Mouse (Mus musculus) CH12.LX (cell line): Measurements from ENCODE around the gene Vti1a. TPM values are rescaled to one million over a fixed set of nuclear protein-coding genes. Genes with fewer than 3 reads are reported as not detected.

Source experiments
- DNase-seq: peaks from one replicate; pipeline ENCODE4 v3.0.0-alpha.2; 2013; ENCODE audit errors: extremely low read depth
- H3K27ac ChIP-seq: 2 replicates; pipeline ENCODE4 v1.5.1; 2012; ENCODE audit warnings: low read depth, mild to moderate bottlenecking, control low read depth, moderate library complexity; ENCODE audit not compliant: insufficient read depth
- H3K27me3 ChIP-seq: replicated peaks from 2 replicates; pipeline ENCODE3; 2012; ENCODE audit warnings: inconsistent platforms
- H3K36me3 ChIP-seq, 2 experiments: replicated peaks in 1 of 2; 2 replicates each; pipeline versions ENCODE3 to v1.6.1; 2012; ENCODE audit warnings: inconsistent platforms in 1 of 2, low read length in 1 of 2, mild to moderate bottlenecking in 1 of 2, mixed read lengths in 1 of 2, moderate library complexity in 1 of 2; ENCODE audit not compliant: control insufficient read depth in 1 of 2, insufficient read depth in 1 of 2
- H3K4me1 ChIP-seq, 2 experiments: 2 replicates each; pipeline ENCODE4 v1.6.1; 2012; ENCODE audit warnings: inconsistent platforms in 1 of 2, moderate library complexity in 1 of 2; ENCODE audit not compliant: insufficient read depth in 2 of 2, control insufficient read depth in 1 of 2
- H3K4me2 ChIP-seq: 2 replicates; pipeline ENCODE4 v1.6.1; 2012; ENCODE audit warnings: low read depth, mild to moderate bottlenecking, control low read depth; ENCODE audit not compliant: poor library complexity, insufficient read depth, severe bottlenecking
- H3K4me3 ChIP-seq, 3 experiments: fragments of 150-350 bp in 1 of 3; sonication (generic) in 1 of 3; replicated peaks in 1 of 3; 2 replicates each; pipeline versions ENCODE3 to v1.5.1; 2011 to 2012; ENCODE audit warnings: low read depth in 2 of 3, low read length in 2 of 3, mild to moderate bottlenecking in 2 of 3, moderate library complexity in 2 of 3, control low read depth in 1 of 3, improper control_type of control experiment in 1 of 3, inconsistent platforms in 1 of 3, mixed read lengths in 1 of 3; ENCODE audit not compliant: poor library complexity in 1 of 3
- H3K79me2 ChIP-seq: replicated peaks from 2 replicates; pipeline ENCODE4 v1.6.1; 2012; ENCODE audit warnings: mild to moderate bottlenecking, moderate library complexity; ENCODE audit not compliant: control insufficient read depth, poor library complexity, insufficient read depth, severe bottlenecking; ENCODE audit errors: extremely low read depth
- H3K9ac ChIP-seq: 2 replicates; pipeline ENCODE4 v1.6.1; 2012; ENCODE audit warnings: low read depth, mild to moderate bottlenecking, control low read depth, moderate library complexity; ENCODE audit not compliant: insufficient read depth
- H3K9me3 ChIP-seq: replicated peaks from 2 replicates; pipeline ENCODE3; 2012; ENCODE audit warnings: low read length, inconsistent platforms, mixed read lengths
- CTCF ChIP-seq, 2 experiments: IDR thresholded peaks in 1 of 2; conservative IDR thresholded peaks in 1 of 2; 2 replicates each; pipeline ENCODE4 v1.5.1; 2011 to 2012; ENCODE audit warnings: low read depth in 2 of 2, low read length in 2 of 2, improper control_type of control experiment in 1 of 2, inconsistent platforms in 1 of 2, mild to moderate bottlenecking in 1 of 2, moderate library complexity in 1 of 2
- EP300 ChIP-seq: IDR thresholded peaks from 2 replicates; pipeline ENCODE4 v1.6.1; 2011; ENCODE audit warnings: low read length, improper control_type of control experiment
- GABPA ChIP-seq: IDR thresholded peaks from 2 replicates; pipeline ENCODE4 v1.6.1; 2012; ENCODE audit warnings: low read depth, low read length, improper control_type of control experiment, inconsistent platforms; ENCODE audit not compliant: insufficient replicate concordance
- JUND ChIP-seq: conservative IDR thresholded peaks from 2 replicates; pipeline ENCODE4 v1.6.1; 2011; ENCODE audit warnings: low read depth, low read length, improper control_type of control experiment
- MAZ ChIP-seq: IDR thresholded peaks from 2 replicates; pipeline ENCODE4 v1.6.1; 2012; ENCODE audit warnings: low read depth, mild to moderate bottlenecking, inconsistent platforms, low read length, improper control_type of control experiment, moderate library complexity
- MEF2A ChIP-seq: IDR thresholded peaks from 2 replicates; pipeline ENCODE4 v1.6.1; 2014; ENCODE audit warnings: low read depth, mild to moderate bottlenecking, inconsistent platforms, low read length, improper control_type of control experiment, borderline replicate concordance
- MYC ChIP-seq: IDR thresholded peaks from 2 replicates; pipeline ENCODE4 v1.6.1; 2011; ENCODE audit warnings: low read depth, mild to moderate bottlenecking, improper control_type of control experiment, low read length
- NRF1 ChIP-seq: IDR thresholded peaks from 2 replicates; pipeline ENCODE4 v1.6.1; 2014; ENCODE audit warnings: low read depth, mild to moderate bottlenecking, inconsistent platforms, low read length, improper control_type of control experiment, moderate library complexity
- RCOR1 ChIP-seq: conservative IDR thresholded peaks from 2 replicates; pipeline ENCODE4 v1.6.1; 2012; ENCODE audit warnings: low read depth, mild to moderate bottlenecking, inconsistent platforms, low read length, improper control_type of control experiment
- SIN3A ChIP-seq: IDR thresholded peaks from 2 replicates; pipeline ENCODE4 v1.6.1; 2012; ENCODE audit warnings: low read length, improper control_type of control experiment, inconsistent platforms
- SMC3 ChIP-seq: IDR thresholded peaks from 2 replicates; pipeline ENCODE4 v1.6.1; 2011; ENCODE audit warnings: low read depth, low read length, improper control_type of control experiment
- UBTF ChIP-seq: IDR thresholded peaks from 2 replicates; pipeline ENCODE4 v1.6.1; 2012; ENCODE audit warnings: low read depth, mild to moderate bottlenecking, inconsistent platforms, low read length, improper control_type of control experiment, moderate library complexity
- ZC3H11A ChIP-seq: IDR thresholded peaks from 2 replicates; pipeline ENCODE4 v1.6.1; 2012; ENCODE audit warnings: low read depth, mild to moderate bottlenecking, inconsistent platforms, low read length, improper control_type of control experiment
- ZMIZ1 ChIP-seq: IDR thresholded peaks from 2 replicates; pipeline ENCODE4 v1.6.1; 2012; ENCODE audit warnings: low read depth, mild to moderate bottlenecking, inconsistent platforms, low read length, improper control_type of control experiment
- ZNF384 ChIP-seq: IDR thresholded peaks from 2 replicates; pipeline ENCODE4 v1.6.1; 2012; ENCODE audit warnings: low read depth, low read length, improper control_type of control experiment, inconsistent platforms
- dilution Hi-C: fragments of 300-500 bp; cut with MboI; formaldehyde crosslinking; loops from 2 replicates; pipeline ENCODE4 v1.14.3; 2020; ENCODE audit warnings: low sequenced_read_pairs; ENCODE audit not compliant: extremely low pct_unique_long_range_greater_than_20kb, extremely low pct_ligation_motif_present
- in situ Hi-C: fragments of 300-500 bp; cut with MboI; formaldehyde crosslinking; loops from 3 replicates; pipeline ENCODE4 v1.14.3; 2019; ENCODE audit warnings: low sequenced_read_pairs, low pct_ligation_motif_present, low pct_unique_long_range_greater_than_20kb, mixed read lengths
- polyA plus RNA-seq: library from polyadenylated mRNA; unstranded; fragments of >175 nt; gene quantifications from 2 replicates; pipeline ENCODE4 v1.2.1, GENCODE M21; 2012; ENCODE audit warnings: low read depth; ENCODE audit not compliant: insufficient read length
- total RNA-seq, 2 experiments: library from RNA; depleted of rRNA; stranded (reverse); fragments of 300-350 nt in 1 of 2; fragments of >200 nt in 1 of 2; gene quantifications; 2 replicates each; pipeline ENCODE4 v1.2.3; 2012 to 2014

The Vti1a gene
- total and polyA plus RNA-seq, 3 experiments, result 22.3 to 27.6 (median 23.5) TPM

DNA sequence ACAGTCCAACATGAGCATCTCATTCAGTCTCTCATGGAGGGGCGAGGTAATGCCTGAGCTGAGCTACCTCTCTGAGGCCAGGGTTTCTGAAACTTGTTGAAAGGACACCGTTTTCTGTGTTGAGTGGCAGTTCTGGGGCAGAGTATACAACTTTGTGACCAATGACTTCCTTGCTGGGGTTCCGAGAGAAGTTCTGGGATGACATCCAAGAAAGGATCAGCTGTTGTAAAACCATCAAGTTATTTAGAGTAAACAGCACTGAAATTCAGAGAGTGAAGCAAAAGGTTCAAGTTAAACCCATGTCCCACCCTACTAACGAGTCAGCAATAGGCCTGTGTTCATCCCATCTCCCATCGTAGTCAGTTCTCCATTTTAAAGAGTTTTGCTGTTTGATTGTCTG, 164.4 kb downstream of the Vti1a start:
- Histone ChIP-seq H3K9ac (no peak overlapping the region), H3K27me3 (no peaks in the 10 kb centered on the region), H3K4me2 (no peak overlapping the region), H3K79me2 (no peaks in the 10 kb centered on the region), H3K4me3 (no peak overlapping the region), H3K4me1 (no peaks in the 10 kb centered on the region), H3K9me3 (no peaks in the 10 kb centered on the region), H3K27ac (no peak overlapping the region), H3K36me3 (peaks cover 0 to 14% of the 10 kb centered on the region in 2 experiments)
- DNase-seq, result no peak
- in situ Hi-C loops (no loop called here), dilution Hi-C loops (no loop called here)
- TF ChIP-seq ZMIZ1 (no peak), NRF1 (no peak), SIN3A (no peak), ZC3H11A (no peak), EP300 (no peak), GABPA (no peak), CTCF (conservative IDR thresholded peaks at IDR 0.05 in 1 of 2, IDR thresholded peaks at IDR 0.05 in 1 of 2; ENCODE audit: low read depth in 2 of 2, low read length in 2 of 2) (no peak)

DNA sequence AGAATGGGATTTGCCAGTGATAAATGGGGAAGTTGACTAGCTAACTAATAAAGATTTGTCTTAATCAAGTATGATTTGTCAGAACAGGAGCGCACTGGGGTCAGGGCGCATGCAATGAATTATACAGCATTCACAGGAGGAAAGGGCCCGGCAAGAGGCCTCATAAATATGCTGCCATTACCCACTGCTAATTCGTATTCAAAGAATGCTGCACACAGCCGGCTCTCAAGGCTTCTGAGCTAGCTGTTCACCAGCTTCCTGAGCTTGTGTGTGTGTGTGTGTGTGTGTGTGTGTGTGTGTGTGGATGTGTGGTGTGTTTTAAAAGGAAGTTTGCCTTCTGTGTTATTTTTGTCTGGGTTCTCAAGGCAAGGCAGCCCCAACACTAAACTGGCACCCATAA, 165.2 kb downstream of the Vti1a start:
- H3K9ac ChIP-seq, result no peak overlapping the region
- dilution Hi-C loops, result no loop called here
- TF ChIP-seq SMC3 (no peak), ZNF384 (no peak), ZC3H11A (no peak), UBTF (no peak), MYC (no peak), MEF2A (no peak), GABPA (no peak), MAZ (no peak), JUND (no peak), RCOR1 (no peak)
- TF ChIP-seq, all 38 proteins: peak for 0
- no peaks in the 10 kb centered on the region for H3K27me3 ChIP-seq
- H3K27ac ChIP-seq, result no peak overlapping the region
- H3K4me3 ChIP-seq, result no peak overlapping the region
- H3K79me2 ChIP-seq, result no peaks in the 10 kb centered on the region
- H3K4me1 ChIP-seq, result peaks cover 2 to 6% of the 10 kb centered on the region in 2 experiments; a peak in 2 of 4 replicates
- H3K36me3 ChIP-seq, result peaks cover 0 to 14% of the 10 kb centered on the region in 2 experiments
- no peak for DNase-seq
- in situ Hi-C loops, result no loop called here
- no peaks in the 10 kb centered on the region for H3K9me3 ChIP-seq
- H3K4me2 ChIP-seq, result no peak overlapping the region
